Mouse (Mus musculus): ENCODE measurements around the gene Cs. TPM values are rescaled to one million over a fixed set of nuclear protein-coding genes. Genes with fewer than 3 reads are reported as not detected.
A peak's percentile ranks its signal among the peaks of the same experiment; 100 is the strongest.
"Not testable (repeated sequence)": the region's sequence is repeated elsewhere in the genome, so short reads cannot be mapped to it uniquely, and the experiment has no call there.

The Cs gene
- 149 and 170 TPM in 2 replicates for polyA plus RNA-seq (2015; fragmentation: Nextera tagmentation; extraction: Ambion mirVana)

DNA sequence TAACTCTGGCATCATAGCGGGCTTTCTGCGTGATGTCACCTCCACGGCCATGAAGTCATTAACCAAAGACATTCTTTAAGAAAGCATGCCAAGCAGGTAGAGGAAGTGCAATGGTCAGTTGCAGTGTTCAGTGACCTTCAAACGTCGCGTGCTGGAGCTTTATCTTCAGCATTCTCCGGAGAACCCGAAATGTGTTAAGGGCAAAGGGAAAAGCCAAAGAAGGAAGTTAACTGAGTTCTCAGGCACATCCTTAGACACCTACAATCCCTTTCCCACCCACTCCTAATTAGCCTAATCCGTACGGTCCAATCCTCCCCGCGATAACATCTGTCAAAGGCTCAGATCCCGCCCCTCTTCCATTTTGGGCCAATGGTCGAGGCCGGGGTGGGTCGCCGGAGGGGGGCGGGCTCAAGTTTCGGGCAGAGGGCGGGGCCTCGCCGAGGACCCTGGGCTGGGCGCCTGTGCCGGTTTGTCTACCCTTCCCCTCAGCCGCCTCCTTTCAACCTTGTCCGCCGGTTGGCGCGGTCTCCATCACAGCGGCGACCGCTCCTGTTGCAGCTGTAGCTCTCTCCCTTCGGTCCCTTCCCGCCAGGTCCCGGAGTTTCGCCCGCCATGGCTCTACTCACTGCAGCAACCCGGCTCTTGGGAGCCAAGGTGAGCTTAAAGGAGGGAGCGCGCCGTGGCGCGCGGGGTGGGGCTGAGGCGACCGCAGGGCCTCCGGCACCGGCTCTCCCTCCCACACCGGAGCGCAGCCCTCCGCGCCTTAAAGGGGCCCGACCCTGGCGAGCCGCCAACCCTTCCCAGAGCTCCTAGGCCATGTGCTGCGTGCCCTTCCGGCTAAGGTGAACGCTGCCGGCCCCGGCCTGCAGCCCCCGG, at the start of gene Cs:
Gene Cs (plus strand): TSS at position 429 of the 876 bp plus-strand sequence.
- H3K9ac ChIP-seq = peak within 1 kb of the TSS; percentile 93
- peaks cover 79% of the 10 kb centered on the region for H3K4me1 ChIP-seq (replicated peaks)
- WGBS (ENCODE audit: insufficient replicate concordance) = 1% methylated on average over 59 of the region's 61 CpGs
- ATAC-seq (ENCODE audit: low read depth) (peak; percentile 91), DNase-seq (peak; percentile 92)
- H3K9me3 ChIP-seq (replicated peaks) = no peaks in the 10 kb centered on the region
- H3K27me3 ChIP-seq = no peaks in the 10 kb centered on the region
- H3K36me3 ChIP-seq = peaks cover 20% of the 10 kb centered on the region
- H3K4me3 ChIP-seq (replicated peaks) = peak within 1 kb of the TSS; percentile 90
- H3K4me2 ChIP-seq = peak within 1 kb of the TSS; percentile 87
- H3K27ac ChIP-seq = peak within 1 kb of the TSS; percentile 98

DNA sequence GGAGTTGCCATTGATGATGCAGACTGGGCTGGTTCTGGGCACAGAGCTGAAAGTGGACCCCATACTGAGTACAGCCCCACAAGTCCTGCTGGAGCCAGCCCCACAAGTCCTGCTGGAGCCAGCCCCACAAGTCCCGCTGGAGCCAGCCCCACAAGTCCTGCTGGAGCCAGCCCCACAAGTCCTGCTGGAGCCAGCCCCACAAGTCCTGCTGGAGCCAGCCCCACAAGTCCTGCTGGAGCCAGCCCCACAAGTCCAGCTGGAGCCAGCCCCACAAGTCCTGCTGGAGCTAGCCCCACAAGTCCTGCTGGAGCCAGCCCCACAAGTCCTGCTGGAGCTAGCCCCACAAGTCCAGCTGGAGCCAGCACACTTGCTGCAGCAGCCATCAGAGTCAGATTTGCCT, 46.9 kb upstream of the Cs start:
- peaks cover 50% of the 10 kb centered on the region for H3K36me3 ChIP-seq
- 64% methylated on average over 1 of the region's 1 CpGs for WGBS (ENCODE audit: insufficient replicate concordance)
- H3K4me2 ChIP-seq = not testable (repeated sequence)

DNA sequence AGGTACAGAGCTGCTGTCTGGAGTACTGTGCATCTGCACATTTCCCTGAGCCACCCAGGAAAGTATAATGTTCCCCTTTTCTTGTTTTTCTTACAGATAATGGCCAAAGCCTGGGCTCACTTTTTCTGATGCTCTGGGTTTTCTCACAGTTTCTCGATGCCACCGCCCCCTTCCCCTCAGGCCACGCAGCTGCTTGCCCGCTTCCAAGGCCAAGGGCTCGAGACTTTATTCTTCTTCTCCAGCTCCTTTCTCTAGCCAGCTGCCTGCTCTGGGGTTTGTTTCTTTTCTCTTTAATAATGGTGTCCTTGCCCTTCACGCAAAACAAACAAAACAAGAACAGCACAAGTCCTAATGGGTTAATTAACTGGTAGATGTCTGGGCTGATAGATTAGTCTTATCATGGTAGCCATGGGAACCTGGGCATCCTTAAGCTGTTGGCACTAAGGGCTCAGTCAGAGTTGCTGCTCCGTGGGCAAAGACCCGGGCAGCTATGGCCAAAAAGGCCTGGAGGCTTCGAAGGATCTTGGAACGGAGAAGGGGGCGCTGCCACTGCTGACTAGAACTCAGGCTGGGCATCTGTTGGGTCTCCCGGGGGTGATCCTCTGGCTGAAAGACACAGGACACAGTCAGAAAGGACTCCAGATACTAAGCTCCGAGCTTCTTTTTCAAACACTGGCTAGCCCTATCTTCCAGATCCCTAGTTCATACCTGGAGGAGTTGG, 41.0 kb upstream of the Cs start:
- Histone ChIP-seq H3K4me3 (replicated peaks) (no peak overlapping the region), H3K27ac (no peak overlapping the region), H3K36me3 (peaks cover 10% of the 10 kb centered on the region), H3K27me3 (no peaks in the 10 kb centered on the region; the same call in 1 of the 2 replicates), H3K4me2 (no peak overlapping the region), H3K4me1 (replicated peaks) (peaks cover 14% of the 10 kb centered on the region), H3K9me3 (replicated peaks) (no peaks in the 10 kb centered on the region), H3K9ac (no peak overlapping the region)
- no peak for DNase-seq
- no peak for ATAC-seq (ENCODE audit: low read depth)
- 70% methylated on average over 13 of the region's 13 CpGs for WGBS (ENCODE audit: insufficient replicate concordance)

More for the DNA sequence above, 46.9 kb upstream of the Cs start:
- DNase-seq; H3K9ac ChIP-seq; ATAC-seq (ENCODE audit: low read depth); H3K9me3 ChIP-seq (replicated peaks); H3K27me3 ChIP-seq; H3K4me3 ChIP-seq (replicated peaks); H3K4me1 ChIP-seq (replicated peaks); H3K27ac ChIP-seq: not testable (repeated sequence)

DNA sequence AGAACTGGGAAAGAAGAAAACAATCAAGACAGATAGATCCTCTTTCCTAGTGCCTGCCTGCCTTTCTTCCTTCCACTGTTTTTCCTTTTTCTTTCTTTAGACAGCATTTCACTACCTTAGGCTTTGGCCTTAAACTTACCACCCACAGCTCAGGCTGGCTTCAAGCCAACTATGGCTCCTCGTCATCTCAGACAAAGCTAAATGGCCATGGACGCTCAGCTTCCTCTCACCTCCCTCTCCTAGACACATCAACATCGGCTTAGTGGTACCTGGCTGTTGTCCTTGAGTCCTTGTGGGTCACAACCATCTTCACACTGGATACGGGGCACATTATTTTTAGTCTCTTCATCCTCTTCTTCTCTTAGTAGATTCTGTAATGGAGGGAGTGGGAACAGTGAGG, 40.3 kb upstream of the Cs start:
- 72% methylated on average over 4 of the region's 4 CpGs for WGBS (ENCODE audit: insufficient replicate concordance)
- H3K27ac ChIP-seq = no peak overlapping the region

DNA sequence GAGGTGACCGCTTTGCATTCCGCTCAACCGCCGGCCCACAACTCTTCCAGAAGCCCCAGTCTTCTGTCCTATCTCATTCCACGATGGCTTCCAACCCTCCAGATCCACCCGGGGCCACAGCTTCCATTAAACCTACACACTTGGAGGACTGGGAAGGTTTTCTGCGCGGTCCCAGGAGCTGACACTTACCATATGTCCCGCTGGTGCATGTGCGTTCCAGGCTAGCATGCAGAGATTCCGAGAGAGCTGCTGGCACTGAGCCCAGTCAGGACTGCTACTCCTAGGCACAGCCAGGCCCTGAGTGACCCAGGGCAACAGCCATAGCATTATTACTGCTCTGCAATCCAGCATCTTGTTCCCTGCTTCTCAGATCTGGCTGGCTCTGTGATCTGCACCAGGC, 39.9 kb upstream of the Cs start:
- Histone ChIP-seq H3K4me2 (no peak overlapping the region), H3K4me3 (replicated peaks) (no peak overlapping the region), H3K36me3 (no peaks in the 10 kb centered on the region; the same call in 1 of the 2 replicates), H3K4me1 (replicated peaks) (peaks cover 22% of the 10 kb centered on the region), H3K27me3 (no peaks in the 10 kb centered on the region; the same call in 1 of the 2 replicates), H3K27ac (no peak overlapping the region), H3K9me3 (replicated peaks) (no peaks in the 10 kb centered on the region), H3K9ac (no peak overlapping the region)
- ATAC-seq (ENCODE audit: low read depth) = no peak; the same call in 1 of the 2 replicates
- no peak for DNase-seq
- 75% methylated on average over 11 of the region's 11 CpGs for WGBS (ENCODE audit: insufficient replicate concordance)

More for the DNA sequence above, 40.3 kb upstream of the Cs start:
- ATAC-seq (ENCODE audit: low read depth) (no peak), DNase-seq (no peak)
- Histone ChIP-seq H3K9me3 (replicated peaks) (no peaks in the 10 kb centered on the region), H3K4me3 (replicated peaks) (no peak overlapping the region), H3K9ac (no peak overlapping the region), H3K36me3 (peaks cover 4% of the 10 kb centered on the region; the same call in 1 of the 2 replicates), H3K4me2 (no peak overlapping the region), H3K27me3 (no peaks in the 10 kb centered on the region; the same call in 1 of the 2 replicates), H3K4me1 (replicated peaks) (peaks cover 18% of the 10 kb centered on the region)

DNA sequence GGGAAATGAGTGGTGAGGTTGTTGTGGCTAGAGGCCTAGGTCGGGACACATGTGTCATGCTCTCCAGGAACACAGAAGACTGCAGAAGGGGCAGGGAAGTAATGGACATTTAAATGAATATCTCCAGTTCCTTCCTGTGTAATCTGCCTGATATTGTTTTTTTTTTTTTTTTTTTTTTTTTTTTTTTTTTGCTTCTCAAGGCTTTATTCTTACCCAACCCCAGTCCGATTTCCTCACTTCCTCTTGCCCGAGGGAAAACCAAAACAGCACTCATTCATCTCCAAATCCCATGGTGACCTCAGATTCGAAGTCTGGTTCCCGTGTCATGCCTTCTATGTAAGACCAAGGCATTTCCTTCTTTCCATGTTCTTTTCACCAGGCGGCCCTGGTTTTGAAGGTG, 39.3 kb upstream of the Cs start:
- Histone ChIP-seq H3K9ac (no peak overlapping the region), H3K4me1 (replicated peaks) (peaks cover 22% of the 10 kb centered on the region), H3K27ac (no peak overlapping the region), H3K36me3 (no peaks in the 10 kb centered on the region), H3K4me2 (no peak overlapping the region), H3K27me3 (no peaks in the 10 kb centered on the region; the same call in 1 of the 2 replicates), H3K4me3 (replicated peaks) (no peak overlapping the region), H3K9me3 (replicated peaks) (no peaks in the 10 kb centered on the region)
- WGBS (ENCODE audit: insufficient replicate concordance) = 51% methylated on average over 6 of the region's 6 CpGs
- ATAC-seq (ENCODE audit: low read depth) (no peak), DNase-seq (no peak)

DNA sequence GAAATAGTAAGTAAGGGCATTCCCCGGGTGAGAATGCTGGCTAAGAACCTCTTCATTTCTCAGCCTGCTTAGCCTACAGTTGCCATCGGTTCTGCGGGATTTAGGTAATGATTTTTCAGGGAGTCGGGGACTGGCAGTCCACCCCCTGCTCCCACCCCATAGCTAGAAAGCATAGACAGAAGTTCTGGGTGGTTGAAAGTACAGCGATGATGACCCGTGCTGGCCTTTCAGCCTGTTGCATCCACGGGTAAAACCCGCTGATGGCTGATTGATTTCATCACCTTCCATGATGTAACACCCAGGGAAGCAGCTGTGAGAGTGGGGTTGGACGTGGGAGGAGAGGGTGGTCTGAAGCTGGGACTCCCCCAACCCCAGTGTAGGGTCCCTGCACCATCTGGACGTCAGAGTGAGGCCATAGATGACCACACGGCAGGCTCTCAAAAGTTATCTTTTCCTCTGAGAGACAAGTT, 38.8 kb upstream of the Cs start, which contains the start of gene Il23a:
Gene Il23a (minus strand): TSS at position 51 of the 470 bp plus-strand sequence.
- WGBS (ENCODE audit: insufficient replicate concordance) = 68% methylated on average over 11 of the region's 11 CpGs
- H3K4me1 ChIP-seq (replicated peaks) = peaks cover 24% of the 10 kb centered on the region
- DNase-seq (no peak), ATAC-seq (ENCODE audit: low read depth) (no peak)
- H3K27me3 ChIP-seq = no peaks in the 10 kb centered on the region; the same call in 1 of the 2 replicates
- no peaks in the 10 kb centered on the region for H3K9me3 ChIP-seq (replicated peaks)
- H3K27ac ChIP-seq = no peak within 1 kb of the TSS
- H3K4me2 ChIP-seq = no peak within 1 kb of the TSS
- H3K9ac ChIP-seq = no peak within 1 kb of the TSS
- no peak within 1 kb of the TSS for H3K4me3 ChIP-seq (replicated peaks)
- no peaks in the 10 kb centered on the region for H3K36me3 ChIP-seq

DNA sequence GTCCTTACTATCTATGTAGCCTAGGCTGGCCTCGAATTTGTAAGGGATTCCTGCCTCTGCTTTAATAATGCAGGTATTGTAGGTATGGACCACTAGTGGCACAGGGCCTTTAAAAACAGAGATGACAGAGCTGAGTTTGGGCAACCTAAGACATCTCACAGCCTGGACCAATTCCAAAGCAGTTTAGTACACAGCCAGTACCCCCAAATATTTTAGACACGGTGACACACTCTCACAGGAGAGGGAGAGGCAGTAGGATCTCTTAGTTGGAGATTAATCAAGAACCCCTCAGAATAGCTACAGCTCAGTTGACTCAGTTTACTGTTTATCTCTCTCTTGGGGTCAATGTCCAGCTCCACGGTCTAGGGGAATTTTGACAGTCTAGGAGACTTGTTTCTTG, 35.2 kb upstream of the Cs start:
- Histone ChIP-seq H3K9me3 (replicated peaks) (no peaks in the 10 kb centered on the region), H3K4me2 (peak overlapping the region; percentile 81), H3K27me3 (no peaks in the 10 kb centered on the region; the same call in 1 of the 2 replicates), H3K4me1 (replicated peaks) (peaks cover 37% of the 10 kb centered on the region), H3K9ac (peak overlapping the region; percentile 90), H3K36me3 (peaks cover 3% of the 10 kb centered on the region; the same call in 1 of the 2 replicates), H3K27ac (peak overlapping the region; percentile 92), H3K4me3 (replicated peaks) (peak overlapping the region; percentile 72)
- 21% methylated on average over 3 of the region's 3 CpGs for WGBS (ENCODE audit: insufficient replicate concordance)
- ATAC-seq (ENCODE audit: low read depth) = no peak
- DNase-seq = no peak

DNA sequence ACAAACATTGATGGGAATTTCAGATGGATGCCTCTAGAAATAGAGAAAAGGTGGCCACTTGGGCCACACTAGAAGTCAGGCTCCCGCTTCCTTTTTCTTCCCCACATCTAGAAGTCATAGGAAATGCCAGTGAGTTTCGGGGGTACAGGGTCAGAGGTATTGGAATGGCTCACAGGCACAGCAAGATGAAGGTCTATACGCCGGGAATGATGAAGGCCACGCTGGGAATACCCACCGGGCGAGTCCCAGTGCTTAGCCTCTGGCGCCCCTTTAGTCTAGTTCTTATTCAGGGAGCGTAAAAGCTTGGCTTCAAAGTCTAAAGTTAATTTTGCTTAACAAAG, 34.8 kb upstream of the Cs start:
- ATAC-seq (ENCODE audit: low read depth) = peak; percentile 24; the same call in 1 of the 2 replicates

DNA sequence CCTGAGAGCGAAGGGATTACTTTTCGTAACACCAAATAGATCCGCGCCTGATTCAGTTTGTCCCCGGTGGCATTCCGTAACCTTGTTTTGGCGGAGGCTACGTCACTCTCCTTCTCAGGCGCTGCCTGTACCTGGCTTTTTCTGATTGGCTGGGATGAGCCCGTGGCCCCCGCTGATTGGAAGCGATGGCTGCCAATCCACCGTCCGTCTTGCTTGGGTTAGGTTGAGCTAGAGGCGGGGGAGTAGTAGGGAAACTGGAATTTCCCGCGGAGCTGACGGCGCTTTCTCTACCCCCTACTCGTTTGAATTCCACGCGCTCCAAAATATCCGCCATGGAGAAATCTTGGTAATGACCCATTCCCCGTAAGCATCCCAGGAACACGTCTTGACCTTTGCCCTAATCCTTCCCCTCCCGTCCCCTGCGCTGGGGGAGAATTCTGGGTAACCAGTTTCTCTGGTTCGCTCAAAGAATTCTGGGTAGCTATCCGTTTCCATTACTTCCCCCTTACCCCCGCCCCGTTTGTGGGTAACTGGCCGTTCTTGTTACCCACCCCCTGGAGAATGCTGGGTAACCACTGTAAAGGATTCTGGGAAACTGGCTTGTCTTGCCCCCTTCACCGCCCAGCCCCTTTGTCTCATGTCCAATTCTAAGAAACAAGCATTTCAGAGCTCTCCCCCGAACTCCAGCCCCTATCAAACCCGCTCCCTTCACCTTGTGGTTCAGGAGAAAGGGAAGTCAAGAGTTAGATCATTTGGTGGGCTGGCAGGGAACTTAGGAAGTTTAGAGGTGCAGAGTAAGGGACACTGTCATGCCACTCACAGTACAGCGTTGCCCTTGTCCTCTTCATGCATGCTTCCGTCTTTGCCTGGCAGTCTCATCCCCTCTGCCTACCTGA, 34.2 kb upstream of the Cs start, which contains the start of gene Pan2:
Gene Pan2 (plus strand): TSS at position 210 of the 896 bp plus-strand sequence.
- under 1% methylated on average over 37 of the region's 37 CpGs for WGBS (ENCODE audit: insufficient replicate concordance)
- peak within 1 kb of the TSS; percentile 92 for H3K27ac ChIP-seq
- DNase-seq (peak; percentile 99), ATAC-seq (ENCODE audit: low read depth) (peak; percentile 98)
- H3K4me3 ChIP-seq (replicated peaks) = peak within 1 kb of the TSS; percentile 72
- no peaks in the 10 kb centered on the region for H3K9me3 ChIP-seq (replicated peaks)
- H3K4me2 ChIP-seq = peak within 1 kb of the TSS; percentile 81
- H3K36me3 ChIP-seq = peaks cover 9% of the 10 kb centered on the region
- peaks cover 32% of the 10 kb centered on the region for H3K4me1 ChIP-seq (replicated peaks)
- H3K9ac ChIP-seq = peak within 1 kb of the TSS; percentile 90
- H3K27me3 ChIP-seq = no peaks in the 10 kb centered on the region

More for the DNA sequence above, 34.8 kb upstream of the Cs start:
- H3K36me3 ChIP-seq = peaks cover 3% of the 10 kb centered on the region; the same call in 1 of the 2 replicates
- H3K27me3 ChIP-seq = no peaks in the 10 kb centered on the region; the same call in 1 of the 2 replicates
- peak overlapping the region; percentile 90 for H3K9ac ChIP-seq
- peak overlapping the region; percentile 72 for H3K4me3 ChIP-seq (replicated peaks)
- H3K9me3 ChIP-seq (replicated peaks) = no peaks in the 10 kb centered on the region
- 2% methylated on average over 9 of the region's 9 CpGs for WGBS (ENCODE audit: insufficient replicate concordance)
- no peak for DNase-seq
- H3K4me1 ChIP-seq (replicated peaks) = peaks cover 35% of the 10 kb centered on the region
- H3K4me2 ChIP-seq = peak overlapping the region; percentile 81
- peak overlapping the region; percentile 92 for H3K27ac ChIP-seq

All from liver, embryonic 13.5 days (tissue).